Mouse (Mus musculus): ENCODE data around the gene Tmc5. TPM values are rescaled to one million over a fixed set of nuclear protein-coding genes. Genes with fewer than 3 reads are reported as not detected.

The Tmc5 gene
- polyA plus RNA-seq (2012; rRNA removed) (not detected in 2 replicates), polyA plus RNA-seq (2014; fragmentation: Nextera tagmentation; extraction: Ambion mirVana) (not detected in 2 replicates)

GRCm38 (mm10) chr7:118597201-118597600 is at the start of gene Tmc5:
Tmc5 (plus strand) TSS chr7:118597297.
- ATAC-seq (ENCODE audit: insufficient read depth) (no peak), DNase-seq (ENCODE audit: low read depth in 3 of 3, low spot score in 3 of 3) (no peak)
- no peak for TF ChIP-seq EP300 (IDR thresholded peaks at IDR 0.05; ENCODE audit: low read depth)
- no peak for TF ChIP-seq CTCF (IDR thresholded peaks at IDR 0.05; ENCODE audit: low read depth)
- no peaks in the 10 kb centered on the region for H3K9me3 ChIP-seq (ENCODE audit: control insufficient read depth, low read length)
- H3K4me1 ChIP-seq (replicated peaks; ENCODE audit: control insufficient read depth in 2 of 2, insufficient read depth in 2 of 2, low read length in 1 of 2) = peaks cover 0 to 2% of the 10 kb centered on the region in 2 experiments; a peak in 1 of 4 replicates
- no peaks in the 10 kb centered on the region for H3K36me3 ChIP-seq (replicated peaks; ENCODE audit: control insufficient read depth, insufficient read depth, low read depth)
- WGBS (ENCODE audit: insufficient replicate concordance) = 11% methylated on average over 23 of the region's 23 CpGs
- H3K9ac ChIP-seq (replicated peaks) = no peak within 1 kb of the TSS
- H3K27ac ChIP-seq = no peak within 1 kb of the TSS
- no peak within 1 kb of the TSS for H3K4me3 ChIP-seq (ENCODE audit: insufficient read depth in 1 of 2, low read depth in 2 of 2, low read length in 2 of 2)
- 0 out of 2 replicates have a peak within 1 kb of the TSS, but pooled peaks have one; percentile 20 for H3K4me2 ChIP-seq (ENCODE audit: low read depth)
- H3K27me3 ChIP-seq (ENCODE audit: control insufficient read depth, insufficient read depth, low read length) = peaks cover 18% of the 10 kb centered on the region

- H3K4me3 ChIP-seq (ENCODE audit: insufficient read depth in 1 of 2, low read depth in 2 of 2, low read length in 2 of 2) = no peak overlapping the region
- no peaks in the 10 kb centered on the region for H3K36me3 ChIP-seq (replicated peaks; ENCODE audit: control insufficient read depth, insufficient read depth, low read depth)
- no peak overlapping the region for H3K27ac ChIP-seq
- ATAC-seq (ENCODE audit: insufficient read depth) (no peak), DNase-seq (ENCODE audit: low read depth in 3 of 3, low spot score in 3 of 3) (no peak)
- no peak overlapping the region for H3K9ac ChIP-seq (replicated peaks)
- WGBS (ENCODE audit: insufficient replicate concordance) = 66% methylated on average over 10 of the region's 10 CpGs
- H3K4me1 ChIP-seq (replicated peaks; ENCODE audit: control insufficient read depth in 2 of 2, insufficient read depth in 2 of 2, low read length in 1 of 2) = no peaks in the 10 kb centered on the region
- H3K4me2 ChIP-seq (ENCODE audit: low read depth) = no peak overlapping the region
- no peaks in the 10 kb centered on the region for H3K9me3 ChIP-seq (ENCODE audit: control insufficient read depth, low read length)
- TF ChIP-seq CTCF (IDR thresholded peaks at IDR 0.05; ENCODE audit: low read depth) = no peak
- TF ChIP-seq EP300 (IDR thresholded peaks at IDR 0.05; ENCODE audit: low read depth) = no peak
- H3K27me3 ChIP-seq (ENCODE audit: control insufficient read depth, insufficient read depth, low read length) = no peaks in the 10 kb centered on the region
Observed at GRCm38 (mm10) chr7:118547451-118547850, 49.6 kb upstream of the Tmc5 start.

GRCm38 (mm10) chr7:118553881-118554280 is 43.2 kb upstream of the Tmc5 start:
- no peak overlapping the region for H3K27ac ChIP-seq
- H3K4me2 ChIP-seq (ENCODE audit: low read depth) = no peak overlapping the region
- no peaks in the 10 kb centered on the region for H3K9me3 ChIP-seq (ENCODE audit: control insufficient read depth, low read length)
- no peak overlapping the region for H3K4me3 ChIP-seq (ENCODE audit: insufficient read depth in 1 of 2, low read depth in 2 of 2, low read length in 2 of 2)
- no peaks in the 10 kb centered on the region for H3K27me3 ChIP-seq (ENCODE audit: control insufficient read depth, insufficient read depth, low read length)
- TF ChIP-seq CTCF (IDR thresholded peaks at IDR 0.05; ENCODE audit: low read depth) = no peak
- no peak for TF ChIP-seq EP300 (IDR thresholded peaks at IDR 0.05; ENCODE audit: low read depth)
- WGBS (ENCODE audit: insufficient replicate concordance) = 60% methylated on average over 4 of the region's 4 CpGs
- H3K9ac ChIP-seq (replicated peaks) = no peak overlapping the region
- DNase-seq (ENCODE audit: low read depth in 3 of 3, low spot score in 3 of 3) = no peak
- no peaks in the 10 kb centered on the region for H3K4me1 ChIP-seq (replicated peaks; ENCODE audit: control insufficient read depth in 2 of 2, insufficient read depth in 2 of 2, low read length in 1 of 2)
- ATAC-seq (ENCODE audit: insufficient read depth) = no peak
- H3K36me3 ChIP-seq (replicated peaks; ENCODE audit: control insufficient read depth, insufficient read depth, low read depth) = no peaks in the 10 kb centered on the region

- DNase-seq (ENCODE audit: low read depth in 3 of 3, low spot score in 3 of 3) (no peak), ATAC-seq (ENCODE audit: insufficient read depth) (no peak)
- Histone ChIP-seq H3K9ac (replicated peaks) (no peak overlapping the region), H3K4me3 (ENCODE audit: insufficient read depth in 1 of 2, low read depth in 2 of 2, low read length in 2 of 2) (no peak overlapping the region), H3K27ac (no peak overlapping the region), H3K4me1 (replicated peaks; ENCODE audit: control insufficient read depth in 2 of 2, insufficient read depth in 2 of 2, low read length in 1 of 2) (no peaks in the 10 kb centered on the region), H3K27me3 (ENCODE audit: control insufficient read depth, insufficient read depth, low read length) (no peaks in the 10 kb centered on the region), H3K9me3 (ENCODE audit: control insufficient read depth, low read length) (no peaks in the 10 kb centered on the region), H3K36me3 (replicated peaks; ENCODE audit: control insufficient read depth, insufficient read depth, low read depth) (no peaks in the 10 kb centered on the region), H3K4me2 (ENCODE audit: low read depth) (no peak overlapping the region)
- no peak for TF ChIP-seq EP300 (IDR thresholded peaks at IDR 0.05; ENCODE audit: low read depth)
- TF ChIP-seq CTCF (IDR thresholded peaks at IDR 0.05; ENCODE audit: low read depth) = no peak
- 64% methylated on average over 2 of the region's 2 CpGs for WGBS (ENCODE audit: insufficient replicate concordance)
Observed at GRCm38 (mm10) chr7:118554290-118554689, 42.8 kb upstream of the Tmc5 start.

- Histone ChIP-seq H3K9me3 (ENCODE audit: control insufficient read depth, low read length) (no peaks in the 10 kb centered on the region), H3K27me3 (ENCODE audit: control insufficient read depth, insufficient read depth, low read length) (no peaks in the 10 kb centered on the region), H3K4me1 (replicated peaks; ENCODE audit: control insufficient read depth in 2 of 2, insufficient read depth in 2 of 2, low read length in 1 of 2) (no peaks in the 10 kb centered on the region), H3K4me2 (ENCODE audit: low read depth) (no peak overlapping the region), H3K36me3 (replicated peaks; ENCODE audit: control insufficient read depth, insufficient read depth, low read depth) (no peaks in the 10 kb centered on the region), H3K4me3 (ENCODE audit: insufficient read depth in 1 of 2, low read depth in 2 of 2, low read length in 2 of 2) (no peak overlapping the region), H3K9ac (replicated peaks) (no peak overlapping the region), H3K27ac (no peak overlapping the region)
- no peak for DNase-seq (ENCODE audit: low read depth in 3 of 3, low spot score in 3 of 3)
- WGBS (ENCODE audit: insufficient replicate concordance) = 62% methylated on average over 6 of the region's 6 CpGs
- no peak for ATAC-seq (ENCODE audit: insufficient read depth)
- TF ChIP-seq CTCF (IDR thresholded peaks at IDR 0.05; ENCODE audit: low read depth) = no peak
- no peak for TF ChIP-seq EP300 (IDR thresholded peaks at IDR 0.05; ENCODE audit: low read depth)
Observed at GRCm38 (mm10) chr7:118569121-118569543, 28.0 kb upstream of the Tmc5 start.
